Mouse (Mus musculus) neural tube, embryonic 14.5 days (tissue): ENCODE measurements at regions not wholly inside any gene's neighbourhood (a gene's known extent, or its start where the extent isn't known, plus 50 kb on each side); places are given as distances from the start of the nearest gene placed in this dataset.

Experiments
- ATAC-seq: fragments of 200-750 bp; cut with Nextera tagmentation; 2 replicates; pipeline ENCODE4 v1.8.0; 2017; ENCODE audit warnings: low read depth, mild to moderate bottlenecking, moderate TSS enrichment, moderate library complexity
- H3K27ac ChIP-seq: fragments of 300-500 bp; sonication (generic); 2 replicates; pipeline ENCODE4 v1.5.1; 2014; ENCODE audit warnings: low read depth, mild to moderate bottlenecking, control low read depth, low read length, moderate library complexity, mixed read lengths
- H3K27me3 ChIP-seq: fragments of 300-500 bp; sonication (generic); 2 replicates; pipeline ENCODE4 v1.6.1; 2014; ENCODE audit warnings: low read length; ENCODE audit not compliant: control insufficient read depth, insufficient read depth
- H3K36me3 ChIP-seq: fragments of 300-500 bp; sonication (generic); 2 replicates; pipeline ENCODE4 v1.6.1; 2014; ENCODE audit warnings: low read length, mixed read lengths; ENCODE audit not compliant: control insufficient read depth, insufficient read depth
- H3K4me1 ChIP-seq: fragments of 300-500 bp; sonication (generic); 2 replicates; pipeline ENCODE4 v1.6.1; 2014; ENCODE audit warnings: low read length; ENCODE audit not compliant: control insufficient read depth, insufficient read depth
- H3K4me2 ChIP-seq: fragments of 300-500 bp; sonication (generic); 2 replicates; pipeline ENCODE4 v1.6.1; 2014; ENCODE audit warnings: mild to moderate bottlenecking, low read depth, low read length, control low read depth
- H3K4me3 ChIP-seq: fragments of 300-500 bp; sonication (generic); 2 replicates; pipeline ENCODE4 v1.5.1; 2014; ENCODE audit warnings: low read depth, low read length, control low read depth, mixed read lengths
- H3K9ac ChIP-seq: fragments of 300-500 bp; sonication (generic); replicated peaks from 2 replicates; pipeline ENCODE4 v1.6.1; 2014; ENCODE audit warnings: low read depth, mild to moderate bottlenecking, control low read depth, low read length, mixed read lengths
- H3K9me3 ChIP-seq: fragments of 300-500 bp; sonication (generic); 2 replicates; pipeline ENCODE4 v1.6.1; 2016; ENCODE audit warnings: low read length; ENCODE audit not compliant: control insufficient read depth
- WGBS: fragments of 180-500 bp; shearing (Covaris S2); extraction: QIAGEN DNeasy Blood & Tissue Kit; methylation state at CpG from one replicate; pipeline ENCODE4 v1.1.7; 2014; 5-methylcytosine and 5-hydroxymethylcytosine counted together

DNA sequence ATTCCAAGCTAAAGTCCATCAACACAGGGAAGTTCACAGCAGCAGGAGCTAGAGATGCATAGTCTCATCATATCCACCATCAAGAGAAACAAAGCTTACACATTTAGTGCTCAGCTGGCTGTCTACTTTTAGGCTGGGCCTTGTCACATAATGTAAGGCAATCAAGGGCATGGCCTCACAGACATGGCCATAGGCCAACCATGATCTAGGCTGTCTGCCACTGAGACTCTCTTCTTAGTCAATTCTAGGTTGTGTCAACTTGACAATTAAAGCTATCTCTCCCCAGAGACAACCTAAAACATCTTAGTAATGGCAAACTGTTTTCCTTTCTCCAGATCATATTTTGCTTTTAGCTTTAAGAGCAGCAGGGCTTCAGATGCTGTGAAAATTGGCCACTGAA is 340.0 kb downstream of the Ankrd50 start:
- H3K27me3 ChIP-seq = no peaks in the 10 kb centered on the region
- no peak overlapping the region for H3K4me3 ChIP-seq
- no peak overlapping the region for H3K9ac ChIP-seq
- H3K27ac ChIP-seq = no peak overlapping the region
- no peaks in the 10 kb centered on the region for H3K36me3 ChIP-seq
- no peak for ATAC-seq
- no peak overlapping the region for H3K4me2 ChIP-seq
- H3K4me1 ChIP-seq = no peaks in the 10 kb centered on the region
- no peaks in the 10 kb centered on the region for H3K9me3 ChIP-seq

DNA sequence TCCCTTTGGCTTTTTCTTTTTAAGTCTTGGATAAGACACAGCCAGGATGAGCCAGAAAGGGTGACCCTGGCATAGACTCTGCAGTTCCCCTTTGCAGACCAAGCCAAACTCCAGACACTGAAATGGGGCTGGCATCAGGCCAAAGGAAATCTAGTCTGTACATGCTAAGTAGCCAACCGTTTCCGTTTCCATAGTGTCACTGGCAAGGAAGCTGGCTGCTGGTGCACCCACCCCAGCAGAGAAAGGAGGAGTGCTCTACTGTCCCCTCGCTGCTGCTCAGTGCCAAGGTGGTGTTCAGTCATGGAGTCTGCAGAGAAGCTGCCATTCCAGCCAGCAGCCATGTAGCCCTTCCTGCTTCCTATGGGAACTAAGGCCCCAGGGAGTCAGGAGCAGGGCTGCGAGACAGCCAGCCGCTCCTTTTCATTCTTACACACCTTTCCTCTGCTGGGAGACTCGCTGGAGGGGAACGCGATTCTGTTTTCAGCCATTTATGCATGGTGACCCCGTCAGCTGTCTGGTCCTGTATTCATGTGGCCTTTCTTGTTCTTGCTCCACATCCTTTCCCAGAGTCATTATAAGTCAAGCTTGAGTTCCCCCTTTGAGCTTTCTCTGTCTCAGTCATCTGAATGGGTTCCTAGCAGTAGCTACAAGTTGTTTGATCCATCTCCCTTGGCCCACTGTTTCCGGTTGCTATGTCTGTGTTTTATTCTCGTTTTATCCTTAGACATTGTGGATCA is 341.3 kb downstream of the Ankrd50 start:
- Histone ChIP-seq H3K4me2 (peak overlapping the region; percentile 6; the same call in 1 of the 2 replicates), H3K9me3 (no peaks in the 10 kb centered on the region), H3K4me1 (no peaks in the 10 kb centered on the region), H3K27ac (no peak overlapping the region), H3K4me3 (no peak overlapping the region), H3K36me3 (no peaks in the 10 kb centered on the region), H3K27me3 (no peaks in the 10 kb centered on the region), H3K9ac (no peak overlapping the region)
- WGBS = 42% methylated on average over 11 of the region's 11 CpGs
- ATAC-seq = peak; percentile 96

DNA sequence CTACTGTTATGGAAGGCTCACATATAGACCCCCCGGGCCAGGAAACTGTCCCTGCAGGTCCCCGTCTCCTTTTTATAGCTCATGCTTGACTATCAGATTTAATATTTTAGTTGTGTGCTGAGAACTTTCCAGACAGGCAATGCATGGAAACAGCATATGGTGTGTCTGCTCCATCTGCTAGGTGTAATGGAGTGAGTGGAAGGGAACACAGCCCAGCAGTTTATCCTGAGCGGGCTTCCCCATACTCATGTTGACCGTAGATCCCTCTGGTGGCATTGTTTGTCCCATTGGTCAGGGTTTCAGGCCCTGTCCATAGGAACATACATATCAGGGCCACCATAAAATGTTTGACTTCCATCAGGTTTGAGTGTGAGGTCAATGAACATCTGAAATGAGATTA is 345.3 kb downstream of the Ankrd50 start:
- no peak overlapping the region for H3K27ac ChIP-seq
- whole genome bisulfite sequencing = 94% methylated on average over 4 of the region's 4 CpGs

DNA sequence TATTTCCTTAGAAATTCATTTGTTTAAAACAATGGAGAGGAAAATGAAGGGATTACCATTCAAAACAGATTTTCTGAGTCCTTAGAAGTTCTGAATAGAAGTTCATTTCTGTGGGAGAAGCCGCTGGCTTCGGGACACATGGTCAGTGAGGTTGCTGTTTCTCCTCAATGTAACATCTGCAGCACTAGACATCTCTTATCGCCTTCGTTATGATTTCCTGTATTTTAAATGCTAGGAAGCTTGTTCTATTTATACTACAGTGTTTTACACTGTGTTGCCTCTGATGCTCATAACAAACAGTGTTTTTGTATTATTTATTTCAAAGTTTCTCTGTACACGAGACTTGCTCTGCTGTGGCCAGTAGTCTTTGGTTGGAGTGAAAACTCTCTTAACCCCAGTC is 346.6 kb downstream of the Ankrd50 start:
- no peak for ATAC-seq
- 58% methylated on average over 5 of the region's 5 CpGs for WGBS
- Histone ChIP-seq H3K36me3 (no peaks in the 10 kb centered on the region), H3K4me1 (no peaks in the 10 kb centered on the region), H3K9ac (no peak overlapping the region), H3K4me3 (no peak overlapping the region), H3K27me3 (no peaks in the 10 kb centered on the region), H3K27ac (no peak overlapping the region), H3K9me3 (no peaks in the 10 kb centered on the region), H3K4me2 (no peak overlapping the region)

More for the DNA sequence above, 345.3 kb downstream of the Ankrd50 start:
- no peaks in the 10 kb centered on the region for H3K9me3 ChIP-seq
- no peak overlapping the region for H3K4me2 ChIP-seq
- H3K4me1 ChIP-seq = no peaks in the 10 kb centered on the region
- no peaks in the 10 kb centered on the region for H3K36me3 ChIP-seq
- no peak overlapping the region for H3K9ac ChIP-seq
- no peaks in the 10 kb centered on the region for H3K27me3 ChIP-seq
- H3K4me3 ChIP-seq = no peak overlapping the region
- ATAC-seq = no peak

DNA sequence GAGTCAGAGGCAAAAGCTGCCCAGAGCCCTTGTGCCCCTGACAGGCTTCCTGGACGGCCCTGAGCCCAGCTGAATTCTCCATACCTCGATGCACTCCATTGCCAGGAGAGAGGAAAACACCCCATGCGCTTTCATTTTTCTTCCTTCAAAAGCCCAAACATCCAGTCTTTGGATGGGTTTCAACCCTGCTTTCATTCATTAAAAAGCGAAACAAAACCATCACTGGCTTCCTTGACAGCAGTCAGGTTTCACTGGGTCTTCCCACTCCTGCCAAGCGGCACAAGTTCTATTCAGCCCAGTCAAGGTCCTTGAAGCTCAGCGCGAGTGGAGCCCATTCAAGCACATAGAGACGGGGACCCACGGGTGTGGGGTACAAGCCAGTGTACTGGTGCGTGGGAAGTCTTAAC is 348.8 kb downstream of the Ankrd50 start:
- ATAC-seq = no peak; the same call in 1 of the 2 replicates
- no peak overlapping the region for H3K4me2 ChIP-seq
- no peak overlapping the region for H3K9ac ChIP-seq
- H3K4me3 ChIP-seq = no peak overlapping the region
- H3K9me3 ChIP-seq = no peaks in the 10 kb centered on the region
- H3K36me3 ChIP-seq = no peaks in the 10 kb centered on the region
- H3K27me3 ChIP-seq = no peaks in the 10 kb centered on the region
- no peak overlapping the region for H3K27ac ChIP-seq
- H3K4me1 ChIP-seq = no peaks in the 10 kb centered on the region
- WGBS = 72% methylated on average over 10 of the region's 10 CpGs

DNA sequence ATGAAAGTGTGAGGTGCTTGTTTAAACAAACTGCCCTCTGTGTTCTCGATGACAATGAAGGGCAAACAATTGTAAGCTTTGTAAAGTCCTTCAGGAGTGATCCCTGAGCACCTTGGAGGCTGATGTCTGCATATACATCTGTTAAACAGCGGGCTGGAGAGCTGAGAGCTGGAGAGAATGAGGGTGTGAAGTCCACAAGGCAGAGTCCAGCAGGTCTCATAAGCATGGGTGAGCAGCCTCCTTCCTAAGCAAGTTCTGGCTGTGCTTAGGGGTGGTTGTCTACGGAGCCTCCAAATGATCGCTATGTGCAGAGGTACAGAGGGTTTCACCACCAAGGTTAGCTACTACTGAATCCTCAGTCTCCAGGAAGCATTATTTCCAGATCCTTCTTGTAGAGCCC is 350.2 kb downstream of the Ankrd50 start:
- no peak for ATAC-seq
- Histone ChIP-seq H3K27me3 (no peaks in the 10 kb centered on the region), H3K4me1 (no peaks in the 10 kb centered on the region), H3K36me3 (no peaks in the 10 kb centered on the region), H3K27ac (no peak overlapping the region), H3K9ac (no peak overlapping the region), H3K9me3 (no peaks in the 10 kb centered on the region), H3K4me3 (no peak overlapping the region), H3K4me2 (no peak overlapping the region)
- 87% methylated on average over 4 of the region's 4 CpGs for WGBS

DNA sequence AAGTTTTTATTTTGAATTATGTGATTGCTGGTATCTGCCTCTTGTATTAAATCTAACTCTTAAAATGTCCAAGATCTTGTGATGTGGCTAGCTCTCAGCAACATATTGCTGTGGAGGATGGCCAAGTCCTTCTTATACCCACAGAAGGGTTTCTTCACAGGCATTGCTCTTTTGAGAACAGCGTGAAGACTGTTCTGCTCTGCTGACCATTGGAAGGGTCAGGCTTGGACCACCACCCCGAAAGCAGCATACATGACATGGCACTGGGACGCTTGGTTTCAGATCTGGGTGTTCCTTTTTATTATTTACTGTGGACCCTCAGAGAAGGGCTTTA is 352.8 kb downstream of the Ankrd50 start:
- ATAC-seq = no peak
- Histone ChIP-seq H3K4me3 (no peak overlapping the region), H3K4me1 (no peaks in the 10 kb centered on the region), H3K36me3 (no peaks in the 10 kb centered on the region), H3K27me3 (no peaks in the 10 kb centered on the region), H3K4me2 (no peak overlapping the region), H3K9me3 (no peaks in the 10 kb centered on the region), H3K9ac (no peak overlapping the region), H3K27ac (no peak overlapping the region)
- whole genome bisulfite sequencing = 90% methylated on average over 3 of the region's 3 CpGs

DNA sequence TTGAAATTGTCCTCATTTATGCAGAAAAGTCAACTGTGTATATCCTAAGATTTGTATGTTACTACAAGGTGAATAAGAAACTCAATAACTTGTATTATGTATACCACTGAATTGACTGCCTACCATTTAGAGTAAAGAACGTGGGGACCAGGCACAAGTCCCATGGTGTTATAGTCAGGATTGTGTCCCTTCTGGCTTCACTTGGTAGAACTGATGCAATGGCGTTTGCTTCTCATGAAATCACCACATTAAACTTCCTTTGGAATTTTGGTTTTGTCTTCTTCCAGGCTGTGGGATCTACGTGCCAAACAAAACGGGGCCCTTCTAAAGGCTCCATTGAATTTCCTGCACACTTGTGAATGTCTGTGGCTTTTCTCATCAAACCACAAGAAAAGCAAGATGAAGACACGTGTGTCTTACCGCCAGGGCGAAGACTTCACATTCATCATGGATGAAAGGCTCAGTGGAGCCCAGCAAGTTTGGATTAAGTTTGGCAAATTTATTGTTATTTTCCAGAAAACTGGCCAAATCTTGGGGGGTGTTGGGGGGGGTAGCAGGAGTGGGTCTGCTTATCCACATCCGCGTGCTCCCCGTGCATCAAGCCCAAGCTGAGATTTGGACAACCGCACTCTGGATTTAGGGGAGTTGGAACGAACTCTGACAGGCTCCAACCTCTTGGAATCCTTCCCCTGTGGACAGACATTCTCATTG is 353.3 kb downstream of the Ankrd50 start:
- no peak for ATAC-seq
- no peaks in the 10 kb centered on the region for H3K9me3 ChIP-seq
- H3K9ac ChIP-seq = no peak overlapping the region
- H3K36me3 ChIP-seq = no peaks in the 10 kb centered on the region
- H3K4me2 ChIP-seq = no peak overlapping the region
- no peak overlapping the region for H3K27ac ChIP-seq
- 89% methylated on average over 12 of the region's 12 CpGs for WGBS
- H3K27me3 ChIP-seq = no peaks in the 10 kb centered on the region
- H3K4me3 ChIP-seq = no peak overlapping the region
- H3K4me1 ChIP-seq = no peaks in the 10 kb centered on the region

DNA sequence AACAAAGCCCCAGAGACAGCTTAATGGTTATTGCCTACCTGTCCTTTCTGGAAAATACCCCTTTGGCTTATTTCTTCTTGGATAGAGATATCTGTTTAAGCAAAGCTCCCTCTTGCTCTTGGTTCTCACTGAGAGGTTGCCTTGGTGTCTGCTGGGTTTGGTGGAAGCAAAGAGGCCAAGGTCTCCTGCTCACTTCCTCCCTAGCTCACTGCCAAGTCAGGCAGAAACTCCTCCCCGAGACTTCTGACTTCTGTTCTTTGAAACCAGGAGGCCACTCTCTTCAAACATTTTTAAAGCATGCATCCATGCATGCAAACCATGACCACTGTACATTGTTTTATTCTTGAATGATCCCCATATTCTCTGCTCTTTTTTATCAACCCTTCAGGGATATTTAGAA is 354.6 kb downstream of the Ankrd50 start:
- Histone ChIP-seq H3K36me3 (no peaks in the 10 kb centered on the region), H3K27me3 (no peaks in the 10 kb centered on the region), H3K4me1 (no peaks in the 10 kb centered on the region), H3K9me3 (no peaks in the 10 kb centered on the region), H3K4me2 (no peak overlapping the region), H3K27ac (no peak overlapping the region), H3K4me3 (no peak overlapping the region), H3K9ac (no peak overlapping the region)
- ATAC-seq = no peak
- WGBS = 42% methylated on average over 1 of the region's 1 CpGs
